Mouse (Mus musculus) hindbrain, embryonic 16.5 days (tissue): ENCODE measurements around the gene Tcf12. TPM values are rescaled to one million over a fixed set of nuclear protein-coding genes. Genes with fewer than 3 reads are reported as not detected.

ENCODE experiments used
- ATAC-seq: fragments of 200-750 bp; cut with Nextera tagmentation; 2 replicates; pipeline ENCODE4 v1.8.0; 2017; ENCODE audit warnings: moderate TSS enrichment, moderate library complexity
- H3K27ac ChIP-seq: fragments of 300-500 bp; sonication (generic); 2 replicates; pipeline ENCODE4 v1.5.1; 2014; ENCODE audit warnings: low read depth, mild to moderate bottlenecking, control low read depth, low read length, moderate library complexity
- H3K27me3 ChIP-seq: fragments of 300-500 bp; sonication (generic); replicated peaks from 2 replicates; pipeline ENCODE4 v1.6.1; 2014; ENCODE audit warnings: low read length; ENCODE audit not compliant: control insufficient read depth, insufficient read depth
- H3K36me3 ChIP-seq: fragments of 300-500 bp; sonication (generic); 2 replicates; pipeline ENCODE4 v1.6.1; 2014; ENCODE audit warnings: mild to moderate bottlenecking, low read length, moderate library complexity, mixed read lengths; ENCODE audit not compliant: control insufficient read depth, insufficient read depth
- H3K4me1 ChIP-seq: fragments of 300-500 bp; sonication (generic); 2 replicates; pipeline ENCODE4 v1.6.1; 2014; ENCODE audit warnings: low read depth, low read length; ENCODE audit not compliant: control insufficient read depth, insufficient read depth
- H3K4me2 ChIP-seq: fragments of 300-500 bp; sonication (generic); 2 replicates; pipeline ENCODE4 v1.6.1; 2014; ENCODE audit warnings: mild to moderate bottlenecking, low read length, control low read depth, moderate library complexity
- H3K4me3 ChIP-seq: fragments of 300-500 bp; sonication (generic); 2 replicates; pipeline ENCODE4 v1.5.1; 2014; ENCODE audit warnings: mild to moderate bottlenecking, low read length, control low read depth, moderate library complexity
- H3K9ac ChIP-seq: fragments of 300-500 bp; sonication (generic); 2 replicates; pipeline ENCODE4 v1.6.1; 2014; ENCODE audit warnings: low read depth, mild to moderate bottlenecking, control low read depth, low read length, moderate library complexity
- H3K9me3 ChIP-seq: fragments of 300-500 bp; sonication (generic); 2 replicates; pipeline ENCODE4 v1.6.1; 2014; ENCODE audit warnings: mild to moderate bottlenecking, low read length, moderate library complexity; ENCODE audit not compliant: control insufficient read depth
- WGBS: fragments of 180-500 bp; shearing (Covaris S2); extraction: QIAGEN DNeasy Blood & Tissue Kit; methylation state at CpG from one replicate; pipeline ENCODE4 v1.1.7; 2014; 5-methylcytosine and 5-hydroxymethylcytosine counted together
- polyA plus RNA-seq: library from polyadenylated mRNA; unstranded; fragments of >200 nt; fragmentation: Nextera tagmentation; extraction: Ambion mirVana; gene quantifications from 2 replicates; pipeline ENCODE4 v1.2.1, GENCODE M21; 2015

The Tcf12 gene
- polyA plus RNA-seq, 1 experiment from 2014 or later, result 56.8 TPM

DNA sequence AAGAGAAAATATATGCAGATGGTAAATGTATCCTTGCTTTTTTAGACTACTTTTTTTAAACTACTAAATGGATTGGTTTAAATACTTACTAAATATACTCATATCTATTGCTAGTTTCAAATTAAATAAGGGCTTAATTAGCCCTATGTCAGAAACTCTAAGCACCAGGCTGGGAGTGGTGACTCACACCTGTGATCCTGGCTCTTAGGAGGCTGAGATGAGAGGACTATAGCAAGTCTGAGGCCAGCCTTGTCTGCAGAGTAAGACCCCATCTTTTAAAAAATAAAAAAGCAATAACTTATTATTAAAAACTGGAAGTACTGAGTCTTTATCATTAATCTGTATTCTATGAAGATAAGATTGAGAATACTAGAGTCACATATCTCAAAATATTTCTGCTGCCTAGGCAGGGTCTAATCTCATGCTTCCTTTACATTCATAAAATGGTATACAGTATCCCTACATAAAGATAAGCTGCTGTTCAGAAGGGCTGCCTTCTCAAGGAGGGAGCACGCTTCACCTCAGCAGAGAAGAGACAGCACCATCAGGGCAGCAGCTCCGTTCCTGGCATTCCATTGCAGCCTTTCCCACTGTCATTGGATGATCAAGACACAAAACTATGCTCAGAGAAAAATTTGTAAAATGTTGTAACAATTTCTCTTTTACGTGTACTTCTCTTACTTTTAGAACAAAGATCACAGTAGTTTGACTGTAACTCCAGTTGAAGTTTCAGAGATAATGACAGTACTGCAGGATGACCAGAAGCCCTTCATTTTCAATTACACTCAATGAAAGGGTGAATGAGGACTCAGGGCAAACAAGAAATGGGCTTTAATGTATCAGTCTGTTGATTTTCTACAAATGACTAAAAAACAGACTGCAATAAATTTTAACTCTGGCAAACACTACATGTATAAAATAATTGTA is 181.0 kb downstream of the Tcf12 start:
- no peak overlapping the region for H3K4me2 ChIP-seq
- H3K27ac ChIP-seq, result no peak overlapping the region
- no peak overlapping the region for H3K9ac ChIP-seq
- H3K4me1 ChIP-seq, result no peaks in the 10 kb centered on the region
- whole genome bisulfite sequencing, result 75% methylated on average over 3 of the region's 3 CpGs
- H3K27me3 ChIP-seq, result no peaks in the 10 kb centered on the region
- no peak for ATAC-seq
- no peaks in the 10 kb centered on the region for H3K9me3 ChIP-seq
- H3K36me3 ChIP-seq, result no peaks in the 10 kb centered on the region
- no peak overlapping the region for H3K4me3 ChIP-seq

DNA sequence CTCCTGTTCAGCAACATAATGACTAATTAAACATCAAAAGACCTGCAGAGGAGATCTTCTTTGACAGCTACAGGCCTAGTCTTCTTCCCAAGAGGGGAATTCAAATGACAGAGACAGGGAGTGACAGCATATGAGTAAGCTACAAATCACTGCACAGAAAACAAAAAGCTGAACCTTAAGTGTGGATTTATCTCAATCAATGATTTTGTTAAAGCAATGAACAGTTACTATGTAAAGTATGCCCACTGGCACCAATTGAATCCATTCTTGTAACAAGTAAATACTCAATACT is 195.1 kb downstream of the Tcf12 start:
- H3K4me3 ChIP-seq, result no peak overlapping the region
- no peak overlapping the region for H3K4me2 ChIP-seq
- no peak overlapping the region for H3K27ac ChIP-seq
- H3K9ac ChIP-seq, result no peak overlapping the region
- H3K9me3 ChIP-seq, result no peaks in the 10 kb centered on the region
- no peaks in the 10 kb centered on the region for H3K36me3 ChIP-seq
- H3K4me1 ChIP-seq, result peaks cover 8% of the 10 kb centered on the region
- no peak for ATAC-seq
- H3K27me3 ChIP-seq, result no peaks in the 10 kb centered on the region

DNA sequence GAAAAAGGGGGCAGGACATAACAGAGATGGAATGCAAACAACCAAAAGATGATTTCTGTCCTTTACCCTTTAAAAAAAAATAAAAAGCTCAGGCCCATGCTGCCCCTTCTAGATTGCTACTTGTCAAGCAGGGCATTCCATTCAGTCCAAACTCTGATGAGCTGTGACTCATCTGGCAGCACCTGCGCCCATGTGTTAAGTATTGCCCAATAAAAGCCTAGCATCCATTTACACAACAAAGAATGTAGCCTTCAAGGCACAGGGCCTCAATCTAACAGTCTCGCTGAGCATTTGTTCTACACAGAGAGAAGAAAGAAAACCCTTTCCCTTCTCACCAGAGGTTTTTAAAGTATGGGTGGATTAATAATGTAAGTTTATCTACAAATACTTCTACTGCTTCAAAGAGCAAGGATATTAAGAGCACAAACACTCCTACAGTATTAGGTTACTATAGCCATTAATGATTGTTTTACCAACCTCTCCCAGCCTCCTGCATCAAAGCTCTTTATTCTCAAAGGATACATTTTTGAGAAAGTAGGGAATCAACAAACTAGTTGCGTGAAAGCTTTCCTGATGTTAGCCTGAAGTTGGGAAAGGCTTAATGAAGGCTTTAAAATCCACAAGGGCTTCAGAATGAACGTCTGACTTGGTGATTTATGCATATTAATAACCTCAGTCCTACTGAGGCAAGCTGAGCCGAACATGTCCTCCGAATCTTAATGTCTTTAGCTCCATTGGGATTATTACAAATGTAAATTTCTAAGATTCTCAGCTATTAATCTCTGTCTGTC is 195.6 kb downstream of the Tcf12 start:
- Histone ChIP-seq H3K4me1 (peaks cover 8% of the 10 kb centered on the region), H3K4me3 (no peak overlapping the region), H3K27me3 (no peaks in the 10 kb centered on the region), H3K27ac (peak overlapping the region; percentile 2; the same call in 1 of the 2 replicates), H3K9me3 (no peaks in the 10 kb centered on the region), H3K36me3 (no peaks in the 10 kb centered on the region), H3K4me2 (no peak overlapping the region), H3K9ac (no peak overlapping the region)
- ATAC-seq, result no peak
- 17% methylated on average over 6 of the region's 6 CpGs for WGBS

DNA sequence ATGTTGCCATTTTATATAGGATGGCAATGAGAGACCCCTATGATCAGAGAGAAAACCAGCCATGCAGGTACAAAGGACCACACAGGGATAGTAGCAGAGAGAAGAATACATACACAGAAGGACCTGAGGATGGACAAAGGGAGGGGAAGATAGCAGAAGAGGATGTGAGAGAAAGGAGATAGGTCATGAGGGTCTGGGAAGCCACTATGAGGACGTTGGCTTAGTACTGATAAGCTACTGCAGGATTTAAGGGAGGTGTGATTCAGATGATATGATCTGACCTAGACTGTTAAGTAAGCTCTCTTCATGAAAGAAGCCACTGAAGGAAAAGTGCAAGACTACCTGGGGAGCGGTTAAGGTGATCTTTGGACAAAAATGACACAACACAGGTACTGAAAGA is 205.1 kb downstream of the Tcf12 start:
- Histone ChIP-seq H3K4me1 (no peaks in the 10 kb centered on the region), H3K4me2 (no peak overlapping the region), H3K9me3 (peaks cover 3% of the 10 kb centered on the region; the same call in 1 of the 2 replicates), H3K27ac (no peak overlapping the region), H3K4me3 (no peak overlapping the region), H3K27me3 (no peaks in the 10 kb centered on the region), H3K36me3 (peaks cover 7% of the 10 kb centered on the region), H3K9ac (no peak overlapping the region)
- ATAC-seq, result no peak
- WGBS, result 91% methylated on average over 2 of the region's 2 CpGs

DNA sequence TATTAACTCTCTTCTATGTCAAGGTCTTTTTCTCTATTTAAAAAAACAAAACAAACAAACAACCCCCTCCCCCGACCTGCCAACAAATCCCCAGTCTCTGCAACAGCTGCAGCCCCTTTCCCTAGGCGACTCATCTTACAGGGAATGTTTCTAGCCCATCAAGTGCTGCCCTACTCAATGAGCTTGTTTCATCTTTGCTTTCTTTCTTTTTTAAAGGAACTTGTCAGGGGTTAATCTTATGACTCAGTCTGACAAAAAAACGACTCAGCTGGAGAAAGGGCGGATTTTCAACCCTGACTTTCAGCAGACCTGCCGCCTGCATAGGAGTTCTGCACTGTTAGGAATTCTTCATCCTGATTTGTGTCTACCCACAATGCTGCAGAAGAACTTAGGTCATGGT is 212.8 kb downstream of the Tcf12 start:
- Histone ChIP-seq H3K27ac (no peak overlapping the region), H3K9me3 (no peaks in the 10 kb centered on the region), H3K4me1 (peaks cover 9% of the 10 kb centered on the region), H3K4me2 (no peak overlapping the region), H3K4me3 (no peak overlapping the region), H3K9ac (no peak overlapping the region), H3K27me3 (no peaks in the 10 kb centered on the region), H3K36me3 (no peaks in the 10 kb centered on the region)
- WGBS, result 15% methylated on average over 5 of the region's 5 CpGs
- no peak for ATAC-seq

DNA sequence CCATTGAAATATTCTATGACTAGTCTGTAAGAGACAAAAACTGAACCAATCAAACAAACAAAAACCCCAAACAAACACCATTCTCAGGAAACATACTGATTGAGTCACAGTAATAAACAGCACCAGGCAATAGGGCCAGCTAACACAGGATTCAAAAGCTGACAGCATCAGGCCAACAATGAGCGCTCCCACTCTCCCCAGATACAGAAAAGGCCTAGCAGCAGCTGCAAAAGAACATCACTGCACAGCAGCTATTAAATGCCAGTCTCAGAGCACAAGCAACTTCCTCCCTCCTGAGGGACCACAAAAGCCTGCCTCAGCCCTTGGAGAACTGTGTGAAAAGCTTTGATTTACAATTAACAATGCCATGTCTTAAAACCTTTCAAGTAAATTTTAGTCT is 214.3 kb downstream of the Tcf12 start:
- Histone ChIP-seq H3K4me2 (no peak overlapping the region), H3K4me1 (peaks cover 12% of the 10 kb centered on the region), H3K9me3 (no peaks in the 10 kb centered on the region), H3K27ac (peak overlapping the region; percentile 55; the same call in 1 of the 2 replicates), H3K4me3 (no peak overlapping the region), H3K36me3 (no peaks in the 10 kb centered on the region), H3K27me3 (no peaks in the 10 kb centered on the region), H3K9ac (no peak overlapping the region)
- WGBS, result 20% methylated on average over 1 of the region's 1 CpGs
- peak; percentile 77 for ATAC-seq

DNA sequence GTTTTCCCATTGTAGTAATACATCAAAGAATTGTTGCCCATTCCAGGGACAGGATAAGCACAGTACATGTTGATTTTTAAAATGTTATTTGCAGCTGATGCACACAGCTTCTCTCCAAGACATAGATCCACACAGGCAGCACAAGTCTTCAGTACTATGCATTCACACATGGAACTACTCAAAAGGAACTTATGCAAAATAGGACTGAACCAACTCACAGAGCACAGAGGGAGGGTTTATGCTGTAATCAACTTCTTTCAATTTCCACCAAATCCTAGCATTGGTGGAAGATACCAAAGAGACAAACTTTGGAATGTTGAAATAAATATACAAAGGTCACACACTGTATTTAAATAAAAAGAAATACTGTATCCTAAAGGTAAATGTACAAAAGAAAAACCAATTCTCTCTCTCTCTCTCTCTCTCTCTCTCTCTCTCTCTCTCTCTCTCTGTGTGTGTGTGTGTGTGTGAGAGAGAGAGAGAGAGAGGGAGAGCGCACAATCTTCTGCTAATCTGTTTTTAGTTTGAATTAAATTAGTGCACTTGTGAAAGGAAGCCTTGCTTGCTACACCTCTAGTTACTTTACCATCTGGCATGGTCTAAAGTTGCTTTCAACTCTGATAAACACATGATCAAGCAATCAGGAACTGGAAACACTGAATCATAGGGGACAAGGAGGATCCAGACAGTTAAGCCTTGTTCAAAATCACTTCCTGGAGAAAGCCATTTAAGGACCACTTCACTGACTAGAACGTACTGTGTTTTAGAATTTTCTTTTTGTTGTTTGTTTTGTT is 215.5 kb downstream of the Tcf12 start:
- Histone ChIP-seq H3K9ac (no peak overlapping the region), H3K27me3 (no peaks in the 10 kb centered on the region), H3K36me3 (no peaks in the 10 kb centered on the region), H3K4me3 (peak overlapping the region; percentile 37), H3K4me1 (peaks cover 12% of the 10 kb centered on the region), H3K9me3 (no peaks in the 10 kb centered on the region), H3K27ac (no peak overlapping the region; the same call in 1 of the 2 replicates), H3K4me2 (peak overlapping the region; percentile 45)
- WGBS, result 11% methylated on average over 2 of the region's 2 CpGs
- peak; percentile 85 for ATAC-seq

DNA sequence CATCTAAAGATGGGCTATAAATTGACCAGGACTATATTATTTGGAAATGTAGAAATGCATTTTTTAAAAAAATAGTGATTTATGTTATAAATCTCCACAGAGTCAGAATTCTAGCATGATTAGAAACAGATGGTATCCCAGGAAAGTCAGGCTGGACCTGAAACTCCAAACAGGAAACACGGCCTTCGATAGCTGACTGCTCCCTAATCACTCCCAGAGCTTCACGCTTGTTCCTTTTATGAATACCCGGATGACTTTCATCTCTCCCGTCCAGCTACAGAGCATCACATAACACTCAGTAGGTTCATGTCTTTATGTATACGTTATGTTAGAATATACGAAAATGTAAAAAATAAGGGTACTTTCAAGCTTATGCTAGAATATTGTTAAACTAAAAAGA is 216.4 kb downstream of the Tcf12 start:
- peak overlapping the region; percentile 50 for H3K4me2 ChIP-seq
- no peaks in the 10 kb centered on the region for H3K36me3 ChIP-seq
- no peak for ATAC-seq
- peaks cover 12% of the 10 kb centered on the region for H3K4me1 ChIP-seq
- 6% methylated on average over 7 of the region's 7 CpGs for WGBS
- no peaks in the 10 kb centered on the region for H3K9me3 ChIP-seq
- peak overlapping the region; percentile 34 for H3K4me3 ChIP-seq
- no peaks in the 10 kb centered on the region for H3K27me3 ChIP-seq
- no peak overlapping the region for H3K9ac ChIP-seq
- peak overlapping the region; percentile 51; the same call in 1 of the 2 replicates for H3K27ac ChIP-seq

DNA sequence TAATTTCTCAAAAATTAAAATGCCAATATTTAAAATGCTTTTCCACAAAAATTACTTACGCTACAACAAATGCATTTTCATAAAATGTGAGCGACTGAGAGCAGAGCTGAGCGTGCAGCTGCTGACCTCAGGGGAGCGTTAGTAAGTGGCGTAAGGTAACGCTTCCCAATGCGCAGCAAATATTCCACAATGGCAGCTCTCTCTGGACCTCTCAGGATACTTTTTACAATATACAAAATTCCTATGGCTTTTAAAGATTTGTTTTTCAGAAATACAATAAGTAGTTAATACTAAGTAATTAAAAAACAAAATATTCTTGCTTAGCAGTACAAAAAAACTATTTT is 216.8 kb downstream of the Tcf12 start:
- H3K4me2 ChIP-seq, result peak overlapping the region; percentile 49
- no peaks in the 10 kb centered on the region for H3K36me3 ChIP-seq
- peak overlapping the region; percentile 32 for H3K4me3 ChIP-seq
- H3K9me3 ChIP-seq, result no peaks in the 10 kb centered on the region
- H3K27ac ChIP-seq, result peak overlapping the region; percentile 16; the same call in 1 of the 2 replicates
- WGBS, result 20% methylated on average over 7 of the region's 7 CpGs
- H3K4me1 ChIP-seq, result peaks cover 12% of the 10 kb centered on the region
- peak overlapping the region; percentile 52 for H3K9ac ChIP-seq
- ATAC-seq, result no peak
- H3K27me3 ChIP-seq, result no peaks in the 10 kb centered on the region
